Mouse (Mus musculus): ENCODE results near the gene Sntb2. TPM values are rescaled to one million over a fixed set of nuclear protein-coding genes. Genes with fewer than 3 reads are reported as not detected.

The Sntb2 gene
- total and polyA plus RNA-seq, 3 experiments, result 0.86 to 2.3 (median 1.3) TPM

- Histone ChIP-seq H3K27me3 (replicated peaks) (no peaks in the 10 kb centered on the region), H3K9ac (ENCODE audit: insufficient read depth, low read depth) (peak overlapping the region; percentile 61), H3K27ac (ENCODE audit: insufficient read depth, low read depth) (0 out of 2 replicates have a peak overlapping the region, but pooled peaks have one; percentile 6), H3K9me3 (replicated peaks; ENCODE audit: low read length) (no peaks in the 10 kb centered on the region), H3K4me2 (ENCODE audit: insufficient read depth, low read depth, poor library complexity, severe bottlenecking) (peak overlapping the region; percentile 98), H3K79me2 (replicated peaks; ENCODE audit: control insufficient read depth, extremely low read depth, insufficient read depth, poor library complexity, severe bottlenecking) (no peaks in the 10 kb centered on the region), H3K4me1 (ENCODE audit: control insufficient read depth in 1 of 2, insufficient read depth in 2 of 2) (peaks cover 6 to 14% of the 10 kb centered on the region in 2 experiments), H3K36me3 (replicated peaks in 1 of 2; ENCODE audit: control insufficient read depth in 1 of 2, insufficient read depth in 1 of 2, low read length in 1 of 2) (no peaks in the 10 kb centered on the region), H3K4me3 (replicated peaks in 1 of 3; ENCODE audit: low read depth in 2 of 3, low read length in 2 of 3, poor library complexity in 1 of 3) (peak overlapping the region; percentile 54 to 85 (median 73))
- in situ Hi-C loops (cut with MboI; ENCODE audit: low pct_ligation_motif_present, low pct_unique_long_range_greater_than_20kb, low sequenced_read_pairs), result no loop called here
- TF ChIP-seq SIN3A (IDR thresholded peaks at IDR 0.05; ENCODE audit: low read length) (peak; percentile 42; the same call in 1 of the 2 replicates), MXI1 (IDR thresholded peaks at IDR 0.05; ENCODE audit: low read depth, low read length) (no peak; the same call in 1 of the 2 replicates)
- DNase-seq (ENCODE audit: extremely low read depth), result peak; percentile 11
- dilution Hi-C loops (cut with MboI; ENCODE audit: extremely low pct_ligation_motif_present, extremely low pct_unique_long_range_greater_than_20kb, low sequenced_read_pairs), result no loop called here
Measured at GRCm38 (mm10) chr8:106935899-106936477, 438 bp downstream of the Sntb2 start.

GRCm38 (mm10) chr8:106936478-106937051, 1.0 kb downstream of the Sntb2 start:
- H3K4me2 ChIP-seq (ENCODE audit: insufficient read depth, low read depth, poor library complexity, severe bottlenecking), result peak overlapping the region; percentile 98
- dilution Hi-C loops (cut with MboI; ENCODE audit: extremely low pct_ligation_motif_present, extremely low pct_unique_long_range_greater_than_20kb, low sequenced_read_pairs), result no loop called here
- no peak overlapping the region for H3K27ac ChIP-seq (ENCODE audit: insufficient read depth, low read depth)
- TF ChIP-seq CTCF (conservative IDR thresholded peaks at IDR 0.05 in 1 of 2, IDR thresholded peaks at IDR 0.05 in 1 of 2; ENCODE audit: low read depth in 2 of 2, low read length in 2 of 2) (0 out of 4 replicates have a peak, but pooled peaks of 1 of the 2 experiments have one; percentile 1), CHD2 (IDR thresholded peaks at IDR 0.05; ENCODE audit: low read length) (no peak), MAFK (IDR thresholded peaks at IDR 0.05; ENCODE audit: insufficient replicate concordance, low read length) (0 out of 2 replicates have a peak, but pooled peaks have one; percentile 14)
- no peaks in the 10 kb centered on the region for H3K9me3 ChIP-seq (replicated peaks; ENCODE audit: low read length)
- peaks cover 6 to 14% of the 10 kb centered on the region in 2 experiments for H3K4me1 ChIP-seq (ENCODE audit: control insufficient read depth in 1 of 2, insufficient read depth in 2 of 2)
- peak overlapping the region; percentile 61 for H3K9ac ChIP-seq (ENCODE audit: insufficient read depth, low read depth)
- H3K79me2 ChIP-seq (replicated peaks; ENCODE audit: control insufficient read depth, extremely low read depth, insufficient read depth, poor library complexity, severe bottlenecking), result no peaks in the 10 kb centered on the region
- no peaks in the 10 kb centered on the region for H3K27me3 ChIP-seq (replicated peaks)
- peak overlapping the region; percentile 54 to 85 (median 73) for H3K4me3 ChIP-seq (replicated peaks in 1 of 3; ENCODE audit: low read depth in 2 of 3, low read length in 2 of 3, poor library complexity in 1 of 3)
- no peaks in the 10 kb centered on the region for H3K36me3 ChIP-seq (replicated peaks in 1 of 2; ENCODE audit: control insufficient read depth in 1 of 2, insufficient read depth in 1 of 2, low read length in 1 of 2)
- DNase-seq (ENCODE audit: extremely low read depth), result peak; percentile 14
- in situ Hi-C loops (cut with MboI; ENCODE audit: low pct_ligation_motif_present, low pct_unique_long_range_greater_than_20kb, low sequenced_read_pairs), result no loop called here

GRCm38 (mm10) chr8:106937081-106937800, 1.7 kb downstream of the Sntb2 start:
- Histone ChIP-seq H3K27ac (ENCODE audit: insufficient read depth, low read depth) (no peak overlapping the region), H3K9ac (ENCODE audit: insufficient read depth, low read depth) (peak overlapping the region; percentile 61), H3K9me3 (replicated peaks; ENCODE audit: low read length) (no peaks in the 10 kb centered on the region), H3K79me2 (replicated peaks; ENCODE audit: control insufficient read depth, extremely low read depth, insufficient read depth, poor library complexity, severe bottlenecking) (no peaks in the 10 kb centered on the region), H3K4me2 (ENCODE audit: insufficient read depth, low read depth, poor library complexity, severe bottlenecking) (peak overlapping the region; percentile 98), H3K27me3 (replicated peaks) (no peaks in the 10 kb centered on the region), H3K36me3 (replicated peaks in 1 of 2; ENCODE audit: control insufficient read depth in 1 of 2, insufficient read depth in 1 of 2, low read length in 1 of 2) (no peaks in the 10 kb centered on the region), H3K4me1 (ENCODE audit: control insufficient read depth in 1 of 2, insufficient read depth in 2 of 2) (peaks cover 6 to 14% of the 10 kb centered on the region in 2 experiments), H3K4me3 (replicated peaks in 1 of 3; ENCODE audit: low read depth in 2 of 3, low read length in 2 of 3, poor library complexity in 1 of 3) (peak overlapping the region; percentile 54 to 85 (median 73))
- dilution Hi-C loops (cut with MboI; ENCODE audit: extremely low pct_ligation_motif_present, extremely low pct_unique_long_range_greater_than_20kb, low sequenced_read_pairs), result no loop called here
- in situ Hi-C loops (cut with MboI; ENCODE audit: low pct_ligation_motif_present, low pct_unique_long_range_greater_than_20kb, low sequenced_read_pairs), result no loop called here
- DNase-seq (ENCODE audit: extremely low read depth), result peak; percentile 75
- TF ChIP-seq CTCF (conservative IDR thresholded peaks at IDR 0.05 in 1 of 2, IDR thresholded peaks at IDR 0.05 in 1 of 2; ENCODE audit: low read depth in 2 of 2, low read length in 2 of 2), result no peak
- TF ChIP-seq UBTF (IDR thresholded peaks at IDR 0.05; ENCODE audit: low read depth, low read length), result no peak
- peak; percentile 96 for TF ChIP-seq JUND (conservative IDR thresholded peaks at IDR 0.05; ENCODE audit: low read depth, low read length)
- TF ChIP-seq CHD2 (IDR thresholded peaks at IDR 0.05; ENCODE audit: low read length), result 0 out of 2 replicates have a peak, but pooled peaks have one; percentile 43
- TF ChIP-seq NELFE (IDR thresholded peaks at IDR 0.05; ENCODE audit: low read depth, low read length), result no peak
- TF ChIP-seq MYC (IDR thresholded peaks at IDR 0.05; ENCODE audit: low read depth, low read length), result peak; percentile 65
- TF ChIP-seq ETS1 (conservative IDR thresholded peaks at IDR 0.05; ENCODE audit: low read depth, low read length), result peak; percentile 51
- TF ChIP-seq SMC3 (IDR thresholded peaks at IDR 0.05; ENCODE audit: low read depth, low read length), result no peak
- peak; percentile 90 for TF ChIP-seq EP300 (IDR thresholded peaks at IDR 0.05; ENCODE audit: low read length)
- TF ChIP-seq TBP (conservative IDR thresholded peaks at IDR 0.05; ENCODE audit: low read depth, low read length), result no peak
- TF ChIP-seq KAT2A (IDR thresholded peaks at IDR 0.05; ENCODE audit: insufficient replicate concordance, low read length), result no peak
- 0 out of 2 replicates have a peak, but pooled peaks have one; percentile 35 for TF ChIP-seq E2F4 (IDR thresholded peaks at IDR 0.05; ENCODE audit: insufficient replicate concordance, low read depth, low read length)
- 0 out of 2 replicates have a peak, but pooled peaks have one; percentile 62 for TF ChIP-seq MAX (IDR thresholded peaks at IDR 0.05; ENCODE audit: low read length)
- TF ChIP-seq ZNF384 (IDR thresholded peaks at IDR 0.05; ENCODE audit: low read depth, low read length), result no peak
- no peak for TF ChIP-seq ELF1 (IDR thresholded peaks at IDR 0.05; ENCODE audit: low read depth, low read length)
- peak; percentile 95 for TF ChIP-seq IRF4 (IDR thresholded peaks at IDR 0.05; ENCODE audit: low read depth, low read length)
- peak; percentile 61; the same call in 1 of the 2 replicates for TF ChIP-seq MAZ (IDR thresholded peaks at IDR 0.05; ENCODE audit: low read depth, low read length)
- TF ChIP-seq SIN3A (IDR thresholded peaks at IDR 0.05; ENCODE audit: low read length), result peak; percentile 76
- TF ChIP-seq USF1 (IDR thresholded peaks at IDR 0.05; ENCODE audit: low read depth, low read length), result no peak
- no peak for TF ChIP-seq HCFC1 (IDR thresholded peaks at IDR 0.05; ENCODE audit: low read depth, low read length)

All from CH12.LX (cell line).